Mouse (Mus musculus) thymus, postnatal 0 days (tissue): ENCODE results near the gene Wbp2nl. TPM values are rescaled to one million over a fixed set of nuclear protein-coding genes. Genes with fewer than 3 reads are reported as not detected.
A peak's percentile ranks its signal among the peaks of the same experiment; 100 is the strongest.

Source experiments
- DNase-seq: peaks from one replicate; pipeline ENCODE4 v3.0.0-alpha.2; 2015; ENCODE audit warnings: low spot score
- polyA plus RNA-seq: library from polyadenylated mRNA; unstranded; fragments of >200 nt; fragmentation: Nextera tagmentation; extraction: Ambion mirVana; gene quantifications from 2 replicates; pipeline ENCODE4 v1.2.1, GENCODE M21; 2015

Gene Wbp2nl
- 0.22 TPM in 1 of 2 replicates, not detected in the other for polyA plus RNA-seq

GRCm38 (mm10) chr15:82298764-82299561 lies at the start of gene Wbp2nl:
Gene Wbp2nl (plus strand): TSS chr15:82298954.
- DNase-seq = no peak

DNA sequence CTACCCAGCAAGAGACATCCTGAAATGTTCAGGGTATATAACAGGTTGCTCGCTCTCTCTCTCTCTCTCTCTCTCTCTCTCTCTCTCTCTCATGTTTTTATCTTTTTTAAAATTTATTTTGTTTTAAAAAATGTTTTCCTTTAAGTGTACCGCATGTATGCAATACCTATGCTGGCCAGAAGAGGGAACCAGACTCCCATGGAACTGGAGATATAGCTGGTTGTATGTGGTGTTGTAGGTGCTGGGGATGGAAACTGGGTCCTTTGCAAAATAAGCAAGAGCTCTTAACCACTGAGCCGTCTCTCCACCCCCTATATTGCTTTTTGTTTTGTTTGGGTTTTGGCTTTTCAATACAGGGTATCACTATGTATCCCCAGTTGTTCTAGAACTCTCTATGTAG lies 47.2 kb upstream of the Wbp2nl start:
- no peak for DNase-seq

- no peak for DNase-seq
These were observed 46.7 kb upstream of the Wbp2nl start, which contains the start of gene 1500009C09Rik for GRCm38 (mm10) chr15:82252097-82252496. Gene 1500009C09Rik (plus strand): TSS chr15:82252397.

DNA sequence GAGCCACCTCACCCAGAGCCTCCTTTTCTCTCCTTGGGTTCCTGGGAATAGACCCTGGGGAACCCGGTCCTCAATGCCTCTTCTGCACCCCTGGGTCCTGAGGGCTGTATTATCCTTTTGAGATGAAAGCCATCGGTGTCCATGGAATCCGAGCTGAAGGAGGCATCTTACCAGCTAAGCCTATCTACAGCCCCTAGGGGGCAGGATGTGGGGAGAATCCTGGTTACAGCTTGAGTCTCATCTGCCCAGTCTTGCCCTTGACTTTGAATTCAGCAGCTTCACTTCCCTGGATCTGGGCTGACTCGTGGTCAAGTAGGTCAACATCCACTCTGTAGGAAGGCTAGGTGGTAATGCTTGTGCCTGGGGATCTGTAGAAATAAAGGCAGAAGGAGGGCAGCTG lies 43.5 kb upstream of the Wbp2nl start:
- no peak for DNase-seq

DNA sequence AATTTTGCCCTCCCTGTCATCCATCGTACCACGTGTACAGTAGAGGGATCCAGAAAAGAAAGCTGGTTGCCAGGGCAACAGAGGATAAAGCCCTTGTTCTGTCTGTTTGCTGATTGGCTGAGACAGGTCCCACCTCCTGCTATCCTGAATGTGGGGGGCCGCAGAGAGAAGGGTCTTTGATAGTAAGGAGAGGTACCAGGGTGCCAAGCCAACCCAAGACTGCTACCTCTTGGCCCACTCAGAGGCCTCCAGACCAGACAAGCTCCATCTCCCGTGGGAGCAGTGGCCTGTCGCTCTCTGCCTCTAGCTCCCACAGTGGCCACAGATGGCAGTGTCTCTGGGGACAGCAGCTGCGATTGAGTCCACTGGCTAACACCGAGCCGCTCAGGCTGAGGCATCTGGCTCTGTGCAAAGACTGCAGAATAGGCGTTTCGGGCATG lies 42.8 kb upstream of the Wbp2nl start:
- DNase-seq = no peak

- DNase-seq = peak; percentile 86
These were observed 39.2 kb upstream of the Wbp2nl start for GRCm38 (mm10) chr15:82259510-82259909.

GRCm38 (mm10) chr15:82266356-82266755 lies 32.4 kb upstream of the Wbp2nl start:
- peak; percentile 68 for DNase-seq

- no peak for DNase-seq
These were observed 30.6 kb upstream of the Wbp2nl start for GRCm38 (mm10) chr15:82268185-82268584.

- no peak for DNase-seq
These were observed 30.0 kb upstream of the Wbp2nl start for GRCm38 (mm10) chr15:82268783-82269182.

DNA sequence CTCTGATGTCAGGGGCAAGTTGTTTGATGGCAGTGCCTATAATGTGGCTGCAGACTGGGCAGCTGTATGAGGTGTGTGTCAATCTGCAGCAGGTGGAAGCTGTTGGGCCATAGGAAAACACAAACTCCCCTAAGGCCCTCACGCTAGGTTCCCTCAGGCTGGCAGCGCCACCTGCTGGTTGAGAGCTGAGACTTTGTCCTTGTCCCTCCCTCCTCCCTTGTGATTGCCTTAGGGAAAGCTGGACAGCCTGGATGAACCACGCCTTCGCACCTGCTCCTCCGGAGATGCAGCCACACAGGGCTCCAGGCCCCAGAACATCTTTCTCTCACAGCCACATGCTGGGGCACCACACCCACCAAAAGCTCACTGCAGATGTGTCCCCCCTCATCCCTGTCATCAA lies 27.6 kb upstream of the Wbp2nl start:
- peak; percentile 61 for DNase-seq

DNA sequence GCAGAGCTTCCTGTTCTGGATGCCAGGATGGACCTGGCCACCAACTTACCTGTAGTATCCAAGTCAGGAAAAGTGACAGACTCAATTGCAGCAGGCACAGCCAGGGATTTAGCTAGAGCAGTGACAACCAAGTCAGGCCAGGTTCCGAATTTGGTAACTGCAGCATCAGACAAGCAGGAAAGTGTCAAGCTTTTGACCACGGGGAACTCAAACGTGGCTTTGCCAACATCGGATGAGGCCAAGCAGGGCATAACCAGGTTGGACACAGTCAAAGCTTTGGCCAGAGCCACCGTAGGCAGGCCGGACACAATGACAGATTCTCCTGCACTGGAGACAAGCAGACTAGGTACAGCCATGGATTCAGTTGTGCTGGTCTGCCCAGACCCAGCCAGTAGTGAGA lies 26.5 kb upstream of the Wbp2nl start:
- DNase-seq = no peak

GRCm38 (mm10) chr15:82274593-82274926 lies 24.2 kb upstream of the Wbp2nl start, which contains the start of gene Sept3:
Gene Sept3 (plus strand): TSS chr15:82274893.
- DNase-seq = no peak

GRCm38 (mm10) chr15:82274927-82275901 lies 23.5 kb upstream of the Wbp2nl start:
- DNase-seq = peak; percentile 20

DNA sequence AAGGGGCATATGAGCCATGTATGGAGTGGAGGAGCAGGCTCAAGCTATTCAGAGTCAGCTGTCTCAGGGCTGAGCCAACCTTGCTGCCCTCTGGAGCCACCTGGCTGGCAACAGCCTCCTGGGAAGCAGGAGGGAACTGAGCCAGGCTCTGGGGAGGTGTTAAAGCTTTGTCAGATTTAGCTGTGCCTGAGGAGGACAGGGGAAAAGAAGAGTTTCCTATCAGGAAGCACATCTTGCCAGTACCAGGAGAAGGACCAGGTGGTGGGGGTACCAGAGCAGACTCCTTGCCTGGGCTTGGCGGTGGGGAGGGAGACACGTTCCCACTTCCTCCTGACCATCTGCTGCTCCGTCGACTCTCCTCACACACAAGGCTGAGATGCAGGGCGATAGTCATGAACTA lies 21.2 kb upstream of the Wbp2nl start:
- DNase-seq = no peak

DNA sequence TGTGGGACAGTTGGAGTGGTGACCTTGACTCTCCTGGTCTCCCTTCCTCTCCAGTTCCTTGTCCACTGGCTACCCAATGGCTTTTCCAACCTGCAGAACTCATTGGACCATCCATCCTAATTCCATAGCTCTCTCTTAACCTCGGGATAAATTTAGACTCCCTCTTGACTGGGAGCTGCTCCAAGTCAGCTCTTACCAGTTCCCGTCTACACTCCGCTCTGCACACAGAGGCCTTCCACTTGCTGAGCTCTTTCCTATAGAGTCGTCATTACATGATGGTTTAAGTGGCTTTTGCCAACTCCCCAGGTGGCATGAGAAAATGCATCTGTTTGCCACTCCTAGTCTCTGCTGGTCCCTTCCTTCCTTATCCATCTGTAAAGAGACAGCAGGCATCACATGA lies 18.1 kb upstream of the Wbp2nl start:
- DNase-seq = no peak

DNA sequence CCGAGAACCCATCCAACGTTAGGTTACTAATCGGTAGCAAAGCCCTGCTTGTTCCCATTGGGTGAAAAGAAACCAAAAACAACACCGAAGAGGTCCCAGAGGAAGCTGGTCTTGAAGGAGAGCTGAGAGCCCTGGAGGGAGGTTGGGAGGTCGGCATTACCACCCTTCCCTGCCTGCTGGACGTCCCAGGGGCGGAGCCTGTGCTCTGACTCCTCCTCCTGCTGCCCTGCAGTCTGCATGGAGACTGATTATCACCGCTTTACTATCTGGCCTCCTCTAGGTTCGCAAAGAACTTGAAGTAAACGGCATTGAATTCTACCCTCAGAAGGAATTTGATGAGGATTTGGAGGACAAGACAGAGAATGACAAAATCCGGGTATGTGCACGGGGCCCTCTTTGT lies 12.6 kb upstream of the Wbp2nl start:
- DNase-seq = no peak

- no peak for DNase-seq
These were observed 8.5 kb upstream of the Wbp2nl start for GRCm38 (mm10) chr15:82290252-82290651.

GRCm38 (mm10) chr15:82292851-82293250 lies 5.9 kb upstream of the Wbp2nl start:
- no peak for DNase-seq

- no peak for DNase-seq
These were observed 5.5 kb upstream of the Wbp2nl start for GRCm38 (mm10) chr15:82293271-82293711.

- peak; percentile 15 for DNase-seq
These were observed 4.7 kb upstream of the Wbp2nl start for GRCm38 (mm10) chr15:82294059-82294458.

- DNase-seq = no peak
These were observed 8.4 kb downstream of the Wbp2nl start for GRCm38 (mm10) chr15:82307107-82307506.

DNA sequence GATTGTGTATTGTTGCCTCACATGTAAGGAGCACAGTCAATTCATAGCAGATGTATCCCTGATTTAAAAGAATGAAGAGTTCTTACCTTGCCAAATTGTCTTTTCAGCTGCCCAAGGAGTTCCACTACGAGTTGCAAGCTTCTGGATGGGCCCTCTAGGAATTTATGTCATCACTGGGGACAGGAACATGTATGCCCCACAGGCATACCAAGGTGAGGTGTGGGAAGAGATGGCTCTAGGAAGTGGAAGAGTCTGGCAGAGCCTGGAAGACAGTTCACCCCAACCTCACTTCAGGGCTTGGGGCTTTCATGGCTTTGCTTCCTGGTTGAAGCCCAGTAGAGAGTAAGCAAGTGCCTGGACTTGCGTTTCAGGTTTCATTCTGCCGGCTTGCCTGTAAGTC lies 9.7 kb downstream of the Wbp2nl start:
- DNase-seq = no peak
